Mouse (Mus musculus): ENCODE results near the gene Mfap1b. TPM values are rescaled to one million over a fixed set of nuclear protein-coding genes. Genes with fewer than 3 reads are reported as not detected.

Gene Mfap1b
- total RNA-seq, 1 experiment, result 23.2 TPM

GRCm38 (mm10) chr2:121446506-121446905 lies 27.4 kb downstream of the Mfap1b start:
- Histone ChIP-seq H3K9me3 (ENCODE audit: control insufficient read depth, insufficient read depth, low read depth, low read length) (no peaks in the 10 kb centered on the region), H3K4me3 (ENCODE audit: insufficient read depth in 1 of 2, low read depth in 1 of 2, low read length in 2 of 2, poor library complexity in 1 of 2, severe bottlenecking in 1 of 2) (no peak overlapping the region), H3K4me1 (ENCODE audit: control insufficient read depth in 2 of 2, insufficient read depth in 2 of 2, low read length in 2 of 2, poor library complexity in 1 of 2) (peaks cover 2% of the 10 kb centered on the region in 2 experiments; a peak in 3 of 4 replicates), H3K36me3 (ENCODE audit: control insufficient read depth, insufficient read depth, low read length, poor library complexity, severe bottlenecking) (peaks cover 5% of the 10 kb centered on the region), H3K9ac (ENCODE audit: insufficient read depth, low read depth, low read length, poor library complexity, severe bottlenecking) (no peak overlapping the region), H3K27ac (ENCODE audit: insufficient read depth, low read depth, low read length, poor library complexity, severe bottlenecking) (no peak overlapping the region)
- no peak for DNase-seq (ENCODE audit: low read depth, low spot score)
- no peak for TF ChIP-seq ZNF384 (IDR thresholded peaks at IDR 0.05; ENCODE audit: low read depth, low read length)
- TF ChIP-seq HCFC1 (IDR thresholded peaks at IDR 0.05; ENCODE audit: borderline replicate concordance, insufficient read depth, low read length), result no peak
- no peak for TF ChIP-seq CHD2 (IDR thresholded peaks at IDR 0.05; ENCODE audit: low read depth, low read length)
- TF ChIP-seq MAFK (IDR thresholded peaks at IDR 0.05; ENCODE audit: insufficient read depth, low read depth, low read length), result no peak
- no peak for TF ChIP-seq ZC3H11A (IDR thresholded peaks at IDR 0.05; ENCODE audit: borderline replicate concordance, low read depth, low read length)
- in situ Hi-C loops (cut with MboI; ENCODE audit: low sequenced_read_pairs in 2 of 2, unreplicated experiment in 2 of 2), result no loop called here

GRCm38 (mm10) chr2:121445117-121445516 lies 28.8 kb downstream of the Mfap1b start:
- no peak overlapping the region for H3K9ac ChIP-seq (ENCODE audit: insufficient read depth, low read depth, low read length, poor library complexity, severe bottlenecking)
- H3K4me3 ChIP-seq (ENCODE audit: insufficient read depth in 1 of 2, low read depth in 1 of 2, low read length in 2 of 2, poor library complexity in 1 of 2, severe bottlenecking in 1 of 2), result no peak overlapping the region
- H3K4me1 ChIP-seq (ENCODE audit: control insufficient read depth in 2 of 2, insufficient read depth in 2 of 2, low read length in 2 of 2, poor library complexity in 1 of 2), result 0 out of 4 replicates have a peak, but pooled peaks cover 0 to 2% of the 10 kb centered on the region in 2 experiments
- no peak overlapping the region for H3K27ac ChIP-seq (ENCODE audit: insufficient read depth, low read depth, low read length, poor library complexity, severe bottlenecking)
- TF ChIP-seq ZC3H11A (IDR thresholded peaks at IDR 0.05; ENCODE audit: borderline replicate concordance, low read depth, low read length) (no peak), ZNF384 (IDR thresholded peaks at IDR 0.05; ENCODE audit: low read depth, low read length) (no peak), CHD2 (IDR thresholded peaks at IDR 0.05; ENCODE audit: low read depth, low read length) (no peak), MAFK (IDR thresholded peaks at IDR 0.05; ENCODE audit: insufficient read depth, low read depth, low read length) (no peak), HCFC1 (IDR thresholded peaks at IDR 0.05; ENCODE audit: borderline replicate concordance, insufficient read depth, low read length) (no peak)
- no peaks in the 10 kb centered on the region for H3K9me3 ChIP-seq (ENCODE audit: control insufficient read depth, insufficient read depth, low read depth, low read length)
- H3K36me3 ChIP-seq (ENCODE audit: control insufficient read depth, insufficient read depth, low read length, poor library complexity, severe bottlenecking), result no peaks in the 10 kb centered on the region
- no peak for DNase-seq (ENCODE audit: low read depth, low spot score)
- in situ Hi-C loops (cut with MboI; ENCODE audit: low sequenced_read_pairs in 2 of 2, unreplicated experiment in 2 of 2), result no loop called here

GRCm38 (mm10) chr2:121444178-121444577 lies 29.7 kb downstream of the Mfap1b start, which contains the start of gene Ell3:
Ell3 (minus strand) TSS chr2:121444278.
- peak within 1 kb of the TSS in 1 of 2 experiments; percentile 99; a peak in 2 of 4 replicates for H3K4me3 ChIP-seq (ENCODE audit: insufficient read depth in 1 of 2, low read depth in 1 of 2, low read length in 2 of 2, poor library complexity in 1 of 2, severe bottlenecking in 1 of 2)
- no peak for DNase-seq (ENCODE audit: low read depth, low spot score)
- H3K27ac ChIP-seq (ENCODE audit: insufficient read depth, low read depth, low read length, poor library complexity, severe bottlenecking), result no peak within 1 kb of the TSS
- peaks cover 2% of the 10 kb centered on the region; the same call in 1 of the 2 replicates for H3K36me3 ChIP-seq (ENCODE audit: control insufficient read depth, insufficient read depth, low read length, poor library complexity, severe bottlenecking)
- H3K9me3 ChIP-seq (ENCODE audit: control insufficient read depth, insufficient read depth, low read depth, low read length), result no peaks in the 10 kb centered on the region
- in situ Hi-C loops (cut with MboI; ENCODE audit: low sequenced_read_pairs in 2 of 2, unreplicated experiment in 2 of 2), result no loop called here
- H3K4me1 ChIP-seq (ENCODE audit: control insufficient read depth in 2 of 2, insufficient read depth in 2 of 2, low read length in 2 of 2, poor library complexity in 1 of 2), result 0 out of 4 replicates have a peak, but pooled peaks cover 0 to 2% of the 10 kb centered on the region in 2 experiments
- H3K9ac ChIP-seq (ENCODE audit: insufficient read depth, low read depth, low read length, poor library complexity, severe bottlenecking), result no peak within 1 kb of the TSS
- TF ChIP-seq ZC3H11A (IDR thresholded peaks at IDR 0.05; ENCODE audit: borderline replicate concordance, low read depth, low read length) (no peak), MAFK (IDR thresholded peaks at IDR 0.05; ENCODE audit: insufficient read depth, low read depth, low read length) (no peak), HCFC1 (IDR thresholded peaks at IDR 0.05; ENCODE audit: borderline replicate concordance, insufficient read depth, low read length) (no peak), CHD2 (IDR thresholded peaks at IDR 0.05; ENCODE audit: low read depth, low read length) (no peak), ZNF384 (IDR thresholded peaks at IDR 0.05; ENCODE audit: low read depth, low read length) (no peak)

GRCm38 (mm10) chr2:121443068-121443349 lies 30.9 kb downstream of the Mfap1b start:
- 0 out of 4 replicates have a peak, but pooled peaks cover 0 to 2% of the 10 kb centered on the region in 2 experiments for H3K4me1 ChIP-seq (ENCODE audit: control insufficient read depth in 2 of 2, insufficient read depth in 2 of 2, low read length in 2 of 2, poor library complexity in 1 of 2)
- no peak for DNase-seq (ENCODE audit: low read depth, low spot score)
- H3K9ac ChIP-seq (ENCODE audit: insufficient read depth, low read depth, low read length, poor library complexity, severe bottlenecking), result peak overlapping the region; percentile 52
- TF ChIP-seq ZC3H11A (IDR thresholded peaks at IDR 0.05; ENCODE audit: borderline replicate concordance, low read depth, low read length), result no peak
- TF ChIP-seq CHD2 (IDR thresholded peaks at IDR 0.05; ENCODE audit: low read depth, low read length), result no peak
- no peak for TF ChIP-seq MAFK (IDR thresholded peaks at IDR 0.05; ENCODE audit: insufficient read depth, low read depth, low read length)
- no peak for TF ChIP-seq ZNF384 (IDR thresholded peaks at IDR 0.05; ENCODE audit: low read depth, low read length)
- TF ChIP-seq HCFC1 (IDR thresholded peaks at IDR 0.05; ENCODE audit: borderline replicate concordance, insufficient read depth, low read length), result no peak
- H3K36me3 ChIP-seq (ENCODE audit: control insufficient read depth, insufficient read depth, low read length, poor library complexity, severe bottlenecking), result peaks cover 7% of the 10 kb centered on the region
- H3K27ac ChIP-seq (ENCODE audit: insufficient read depth, low read depth, low read length, poor library complexity, severe bottlenecking), result no peak overlapping the region
- in situ Hi-C loops (cut with MboI; ENCODE audit: low sequenced_read_pairs in 2 of 2, unreplicated experiment in 2 of 2), result no loop called here
- no peaks in the 10 kb centered on the region for H3K9me3 ChIP-seq (ENCODE audit: control insufficient read depth, insufficient read depth, low read depth, low read length)
- peak overlapping the region; percentile 16 to 99; a peak in 3 of 4 replicates for H3K4me3 ChIP-seq (ENCODE audit: insufficient read depth in 1 of 2, low read depth in 1 of 2, low read length in 2 of 2, poor library complexity in 1 of 2, severe bottlenecking in 1 of 2)
